Mouse (Mus musculus): ENCODE data around the gene Gm49361. TPM values are rescaled to one million over a fixed set of nuclear protein-coding genes. Genes with fewer than 3 reads are reported as not detected.

Gm49361 gene
- not detected in 2 replicates for total RNA-seq (2014; fragmentation: Nextera tagmentation)
- total RNA-seq (2017) = not detected in 2 replicates
- polyA plus RNA-seq (2012) = not detected in 2 replicates

DNA sequence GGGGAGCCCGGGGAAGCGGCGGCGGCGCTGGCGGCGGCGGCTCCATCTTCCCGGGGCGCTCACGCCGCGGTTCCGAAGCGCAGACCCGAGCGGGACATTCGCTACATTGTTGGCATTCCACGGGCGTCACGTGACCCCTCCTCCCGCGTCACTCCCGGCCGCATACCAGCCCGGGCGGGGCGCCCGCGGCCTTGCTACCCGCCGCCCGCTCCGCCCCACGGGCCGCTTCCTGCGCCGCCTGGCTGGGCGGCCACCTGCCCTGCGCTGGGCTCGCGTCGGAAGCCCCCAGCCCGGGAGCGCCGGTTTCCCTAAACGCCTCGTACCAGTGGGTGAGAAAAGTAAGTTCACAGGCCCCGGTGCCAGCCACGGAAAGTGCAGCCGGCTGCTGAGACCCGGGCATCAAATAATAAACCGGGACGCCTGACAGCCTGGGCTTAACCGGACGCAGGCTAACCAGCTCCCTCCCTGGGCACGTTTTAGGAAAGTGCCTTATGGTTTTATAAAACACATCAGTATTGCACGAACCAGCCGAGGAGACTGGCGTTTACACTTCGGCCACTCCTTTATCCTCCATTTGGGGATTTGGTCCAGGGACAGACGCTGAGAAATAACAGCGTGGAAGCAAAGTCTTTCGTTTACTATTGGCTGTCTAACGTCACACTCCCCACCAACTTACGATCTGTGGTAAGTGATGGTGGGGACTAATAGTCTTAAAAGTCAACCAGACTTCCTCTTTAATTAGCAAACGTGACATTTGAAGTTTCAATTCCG lies at the start of gene Gm49361:
Gm49361 (minus strand) TSS at position 103 of the 771 bp plus-strand sequence.
- no peak for TF ChIP-seq CTCF (IDR thresholded peaks at IDR 0.05; ENCODE audit: low read depth, low read length)
- no peak for TF ChIP-seq POLR2AphosphoS5 (IDR thresholded peaks at IDR 0.05; ENCODE audit: insufficient replicate concordance, low read depth, low read length)
- no peak for TF ChIP-seq GATA1 (IDR thresholded peaks at IDR 0.05; ENCODE audit: borderline replicate concordance, low read length)
- no peak for TF ChIP-seq TAL1 (conservative IDR thresholded peaks at IDR 0.05; ENCODE audit: low read depth, low read length)
- no peak for TF ChIP-seq GATA2 (IDR thresholded peaks at IDR 0.05; ENCODE audit: borderline replicate concordance, low read depth, low read length)
- peak; percentile 46 for DNase-seq (ENCODE audit: low spot score)
- peak within 1 kb of the TSS; percentile 72 for H3K4me3 ChIP-seq (ENCODE audit: low read depth, low read length)
- peaks cover 10% of the 10 kb centered on the region for H3K9me3 ChIP-seq (replicated peaks)
- peaks cover 17% of the 10 kb centered on the region for H3K27me3 ChIP-seq (ENCODE audit: insufficient read depth, low read length)
- peaks cover 15% of the 10 kb centered on the region for H3K4me1 ChIP-seq (ENCODE audit: insufficient read depth, low read depth, low read length)
- H3K36me3 ChIP-seq (replicated peaks) = no peaks in the 10 kb centered on the region
- ATAC-seq (ENCODE audit: extremely low read depth, insufficient number of reproducible peaks, low FRiP score, poor library complexity, severe bottlenecking) = peak; percentile 35

DNA sequence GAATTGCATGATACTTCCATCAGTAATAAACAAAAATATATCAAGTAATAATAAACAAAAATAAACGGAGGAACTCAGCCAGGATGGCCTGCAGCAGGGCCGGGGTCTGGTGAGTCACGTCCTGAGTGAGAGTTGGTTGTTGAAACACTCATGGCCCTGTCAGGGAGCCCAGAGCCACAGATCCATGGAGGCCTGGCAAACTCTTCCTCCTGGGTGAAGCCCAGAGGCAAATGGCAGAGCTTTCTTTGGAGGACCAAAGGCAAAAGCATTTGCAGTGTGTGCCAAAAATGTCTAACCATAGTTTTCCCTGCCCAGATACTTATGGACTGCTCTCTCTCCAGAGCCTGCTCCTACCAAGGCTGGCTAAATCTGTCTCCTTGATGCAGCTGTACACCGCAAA lies 45.3 kb upstream of the Gm49361 start:
- TF ChIP-seq POLR2AphosphoS5 (IDR thresholded peaks at IDR 0.05; ENCODE audit: insufficient replicate concordance, low read depth, low read length) (no peak), GATA2 (IDR thresholded peaks at IDR 0.05; ENCODE audit: borderline replicate concordance, low read depth, low read length) (no peak), TAL1 (conservative IDR thresholded peaks at IDR 0.05; ENCODE audit: low read depth, low read length) (no peak), CTCF (IDR thresholded peaks at IDR 0.05; ENCODE audit: low read depth, low read length) (no peak), GATA1 (IDR thresholded peaks at IDR 0.05; ENCODE audit: borderline replicate concordance, low read length) (no peak)
- no peaks in the 10 kb centered on the region for H3K36me3 ChIP-seq (replicated peaks)
- H3K9me3 ChIP-seq (replicated peaks) = no peaks in the 10 kb centered on the region
- H3K4me1 ChIP-seq (ENCODE audit: insufficient read depth, low read depth, low read length) = no peaks in the 10 kb centered on the region
- peaks cover 17% of the 10 kb centered on the region for H3K27me3 ChIP-seq (ENCODE audit: insufficient read depth, low read length)
- DNase-seq (ENCODE audit: low spot score) (no peak), ATAC-seq (ENCODE audit: extremely low read depth, insufficient number of reproducible peaks, low FRiP score, poor library complexity, severe bottlenecking) (no peak)
- H3K4me3 ChIP-seq (ENCODE audit: low read depth, low read length) = no peak overlapping the region

DNA sequence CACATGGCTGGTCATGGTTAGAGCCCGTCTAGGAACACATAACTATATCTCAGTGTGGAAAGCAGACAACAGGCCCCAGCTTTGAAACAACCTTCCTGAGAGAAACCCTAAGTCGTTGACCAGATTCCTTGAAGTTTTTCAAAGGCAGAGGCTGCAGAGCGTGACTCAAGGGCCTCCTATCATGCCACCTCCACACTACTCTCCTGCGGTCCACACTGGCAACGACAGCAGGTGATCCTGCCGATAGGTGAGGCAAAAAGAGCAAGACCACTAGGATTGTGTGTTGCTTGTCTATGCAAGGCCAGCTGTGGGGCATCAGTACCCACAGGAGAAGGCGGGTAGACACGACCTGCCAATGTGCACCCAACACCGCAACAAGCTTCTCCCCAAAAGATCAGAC lies 43.9 kb upstream of the Gm49361 start:
- no peak for TF ChIP-seq CTCF (IDR thresholded peaks at IDR 0.05; ENCODE audit: low read depth, low read length)
- TF ChIP-seq POLR2AphosphoS5 (IDR thresholded peaks at IDR 0.05; ENCODE audit: insufficient replicate concordance, low read depth, low read length) = no peak

DNA sequence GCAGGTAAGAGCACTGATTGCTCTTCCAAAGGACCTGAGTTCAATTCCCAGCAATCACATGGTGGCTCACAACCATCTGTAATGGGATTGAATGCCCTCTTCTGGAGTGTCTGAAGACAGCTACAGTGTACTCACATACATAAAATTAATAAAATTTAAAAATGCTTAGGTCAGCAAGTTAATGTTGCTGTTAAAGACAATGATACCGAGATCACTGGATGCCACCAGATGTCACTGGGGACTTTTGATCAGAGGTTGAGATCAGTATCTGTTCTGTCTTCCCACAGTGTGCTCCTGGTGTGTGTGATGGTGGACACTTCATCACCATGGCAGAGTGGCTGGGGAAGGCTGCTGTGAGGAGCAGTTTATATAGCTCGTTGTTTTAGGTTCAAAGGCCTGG lies 43.4 kb upstream of the Gm49361 start:
- ATAC-seq (ENCODE audit: extremely low read depth, insufficient number of reproducible peaks, low FRiP score, poor library complexity, severe bottlenecking) (no peak), DNase-seq (ENCODE audit: low spot score) (no peak)
- no peaks in the 10 kb centered on the region for H3K4me1 ChIP-seq (ENCODE audit: insufficient read depth, low read depth, low read length)
- TF ChIP-seq GATA2 (IDR thresholded peaks at IDR 0.05; ENCODE audit: borderline replicate concordance, low read depth, low read length) = no peak
- no peak for TF ChIP-seq POLR2AphosphoS5 (IDR thresholded peaks at IDR 0.05; ENCODE audit: insufficient replicate concordance, low read depth, low read length)
- no peak for TF ChIP-seq CTCF (IDR thresholded peaks at IDR 0.05; ENCODE audit: low read depth, low read length)
- TF ChIP-seq GATA1 (IDR thresholded peaks at IDR 0.05; ENCODE audit: borderline replicate concordance, low read length) = no peak
- TF ChIP-seq TAL1 (conservative IDR thresholded peaks at IDR 0.05; ENCODE audit: low read depth, low read length) = no peak
- no peak overlapping the region for H3K4me3 ChIP-seq (ENCODE audit: low read depth, low read length)
- H3K27me3 ChIP-seq (ENCODE audit: insufficient read depth, low read length) = peaks cover 22% of the 10 kb centered on the region
- no peaks in the 10 kb centered on the region for H3K9me3 ChIP-seq (replicated peaks)
- H3K36me3 ChIP-seq (replicated peaks) = no peaks in the 10 kb centered on the region

More for the DNA sequence above, 43.9 kb upstream of the Gm49361 start:
- ATAC-seq (ENCODE audit: extremely low read depth, insufficient number of reproducible peaks, low FRiP score, poor library complexity, severe bottlenecking) (no peak), DNase-seq (ENCODE audit: low spot score) (no peak)
- H3K36me3 ChIP-seq (replicated peaks) = no peaks in the 10 kb centered on the region
- no peaks in the 10 kb centered on the region for H3K4me1 ChIP-seq (ENCODE audit: insufficient read depth, low read depth, low read length)
- no peak overlapping the region for H3K4me3 ChIP-seq (ENCODE audit: low read depth, low read length)
- peaks cover 20% of the 10 kb centered on the region for H3K27me3 ChIP-seq (ENCODE audit: insufficient read depth, low read length)
- no peaks in the 10 kb centered on the region for H3K9me3 ChIP-seq (replicated peaks)

DNA sequence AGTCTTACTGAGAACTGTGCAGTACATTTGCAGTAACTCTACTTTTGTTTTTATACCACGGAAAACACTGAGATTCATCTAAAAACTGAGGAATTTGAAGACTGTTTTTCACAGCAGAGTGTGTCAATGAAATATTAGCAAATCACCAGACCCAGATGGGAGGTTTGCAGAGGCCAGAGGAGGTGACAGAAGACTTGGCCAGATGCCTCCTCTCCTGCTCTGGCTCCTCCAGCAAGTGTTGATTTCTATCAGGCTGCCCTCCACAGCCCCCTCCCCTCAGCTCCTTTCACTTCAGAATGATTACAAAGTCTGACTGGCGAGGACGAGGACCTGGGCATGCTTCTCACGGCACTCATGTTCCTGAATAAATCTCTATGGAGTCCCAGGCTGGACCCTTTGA lies 41.5 kb upstream of the Gm49361 start:
- Histone ChIP-seq H3K36me3 (replicated peaks) (no peaks in the 10 kb centered on the region), H3K9me3 (replicated peaks) (no peaks in the 10 kb centered on the region), H3K4me3 (ENCODE audit: low read depth, low read length) (no peak overlapping the region), H3K4me1 (ENCODE audit: insufficient read depth, low read depth, low read length) (no peaks in the 10 kb centered on the region), H3K27me3 (ENCODE audit: insufficient read depth, low read length) (peaks cover 14% of the 10 kb centered on the region)
- ATAC-seq (ENCODE audit: extremely low read depth, insufficient number of reproducible peaks, low FRiP score, poor library complexity, severe bottlenecking) = no peak
- TF ChIP-seq CTCF (IDR thresholded peaks at IDR 0.05; ENCODE audit: low read depth, low read length) = no peak
- TF ChIP-seq GATA2 (IDR thresholded peaks at IDR 0.05; ENCODE audit: borderline replicate concordance, low read depth, low read length) = no peak
- no peak for TF ChIP-seq TAL1 (conservative IDR thresholded peaks at IDR 0.05; ENCODE audit: low read depth, low read length)
- TF ChIP-seq GATA1 (IDR thresholded peaks at IDR 0.05; ENCODE audit: borderline replicate concordance, low read length) = no peak
- TF ChIP-seq POLR2AphosphoS5 (IDR thresholded peaks at IDR 0.05; ENCODE audit: insufficient replicate concordance, low read depth, low read length) = no peak
- DNase-seq (ENCODE audit: low spot score) = no peak

DNA sequence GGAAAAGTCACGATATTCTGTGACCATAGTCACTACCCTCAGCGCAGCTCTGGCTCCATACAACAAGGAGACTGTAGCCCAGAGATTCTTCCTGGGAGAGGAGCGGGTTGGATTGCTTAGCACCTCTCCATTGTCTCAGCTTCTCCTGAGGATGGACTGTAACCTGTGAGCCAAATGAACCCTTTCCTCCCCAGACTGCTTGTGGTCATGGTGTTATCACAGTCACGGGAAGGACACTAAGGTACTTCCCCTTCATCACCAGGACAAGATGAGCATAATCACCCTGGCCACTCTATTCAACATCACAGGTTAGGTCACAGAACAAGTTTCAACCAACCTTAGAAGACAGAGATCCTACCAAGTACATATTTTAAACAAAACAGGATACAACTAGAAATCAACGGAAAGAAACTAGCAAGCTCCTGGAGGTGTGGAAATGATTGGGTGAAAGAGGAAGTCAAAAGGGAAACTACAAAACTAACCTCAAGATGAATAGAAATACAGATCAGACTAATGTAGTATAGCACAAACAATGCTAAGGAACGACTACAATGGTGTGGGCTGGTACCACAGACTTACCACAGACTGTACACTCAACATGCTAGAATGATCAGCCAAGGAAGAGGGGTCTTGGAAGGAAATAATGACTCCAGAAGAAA lies 26.4 kb upstream of the Gm49361 start:
- Histone ChIP-seq H3K4me3 (ENCODE audit: low read depth, low read length) (no peak overlapping the region), H3K9me3 (replicated peaks) (no peaks in the 10 kb centered on the region), H3K36me3 (replicated peaks) (no peaks in the 10 kb centered on the region), H3K4me1 (ENCODE audit: insufficient read depth, low read depth, low read length) (no peaks in the 10 kb centered on the region), H3K27me3 (ENCODE audit: insufficient read depth, low read length) (peaks cover 9% of the 10 kb centered on the region; the same call in 1 of the 2 replicates)
- DNase-seq (ENCODE audit: low spot score) (no peak), ATAC-seq (ENCODE audit: extremely low read depth, insufficient number of reproducible peaks, low FRiP score, poor library complexity, severe bottlenecking) (no peak)
- TF ChIP-seq CTCF (IDR thresholded peaks at IDR 0.05; ENCODE audit: low read depth, low read length) = no peak
- TF ChIP-seq GATA1 (IDR thresholded peaks at IDR 0.05; ENCODE audit: borderline replicate concordance, low read length) = no peak

All from G1E (cell line).